Mouse (Mus musculus): ENCODE results near the gene Mafk.

- TF ChIP-seq EP300 (IDR thresholded peaks at IDR 0.05; ENCODE audit: insufficient read depth, low read depth, low read length) (no peak), CTCF (IDR thresholded peaks at IDR 0.05; ENCODE audit: low read depth, low read length) (no peak)
These were observed 34.6 kb downstream of the Mafk start for GRCm38 (mm10) chr5:139825947-139826346.
